Mouse (Mus musculus) heart, embryonic 12.5 days (tissue): Measurements from ENCODE around the gene Icam1. TPM values are rescaled to one million over a fixed set of nuclear protein-coding genes. Genes with fewer than 3 reads are reported as not detected.

Source experiments
- ATAC-seq: fragments of 200-750 bp; cut with Nextera tagmentation; 2 replicates; pipeline ENCODE4 v1.8.0; 2017; ENCODE audit warnings: moderate TSS enrichment, moderate library complexity; ENCODE audit not compliant: insufficient number of reproducible peaks, low FRiP score
- H3K27ac ChIP-seq: fragments of 300-500 bp; sonication (generic); 2 replicates; pipeline ENCODE4 v1.5.1; 2016; ENCODE audit warnings: mild to moderate bottlenecking, moderate library complexity; ENCODE audit not compliant: poor library complexity, severe bottlenecking
- H3K27me3 ChIP-seq: fragments of 300-500 bp; sonication (generic); replicated peaks from 2 replicates; pipeline ENCODE4 v1.6.1; 2016; ENCODE audit warnings: mild to moderate bottlenecking, moderate library complexity
- H3K36me3 ChIP-seq: fragments of 300-500 bp; sonication (generic); 2 replicates; pipeline ENCODE4 v1.6.1; 2016; ENCODE audit warnings: mild to moderate bottlenecking, moderate library complexity
- H3K4me1 ChIP-seq: fragments of 300-500 bp; sonication (generic); replicated peaks from 2 replicates; pipeline ENCODE4 v1.6.1; 2016; ENCODE audit warnings: mild to moderate bottlenecking
- H3K4me2 ChIP-seq: fragments of 300-500 bp; sonication (generic); 2 replicates; pipeline ENCODE4 v1.6.1; 2016; ENCODE audit warnings: mild to moderate bottlenecking, moderate library complexity
- H3K4me3 ChIP-seq: fragments of 300-500 bp; sonication (generic); 2 replicates; pipeline ENCODE4 v1.5.1; 2016; ENCODE audit warnings: mild to moderate bottlenecking
- H3K9ac ChIP-seq: fragments of 300-500 bp; sonication (generic); 2 replicates; pipeline ENCODE4 v1.6.1; 2016; ENCODE audit warnings: mild to moderate bottlenecking, moderate library complexity
- H3K9me3 ChIP-seq: fragments of 300-500 bp; sonication (generic); replicated peaks from 2 replicates; pipeline ENCODE4 v1.6.1; 2016; ENCODE audit warnings: mild to moderate bottlenecking, moderate library complexity
- WGBS: fragments of 180-500 bp; shearing (Covaris S2); methylation state at CpG from one replicate; pipeline ENCODE4 v1.1.7; 2016; 5-methylcytosine and 5-hydroxymethylcytosine counted together
- polyA plus RNA-seq: library from polyadenylated mRNA; unstranded; fragments of >200 nt; fragmentation: Nextera tagmentation; extraction: Ambion mirVana; gene quantifications from 2 replicates; pipeline ENCODE4 v1.2.1, GENCODE M21; 2016

The Icam1 gene
- polyA plus RNA-seq, 1 experiment from 2014 or later, result 8.9 TPM

DNA sequence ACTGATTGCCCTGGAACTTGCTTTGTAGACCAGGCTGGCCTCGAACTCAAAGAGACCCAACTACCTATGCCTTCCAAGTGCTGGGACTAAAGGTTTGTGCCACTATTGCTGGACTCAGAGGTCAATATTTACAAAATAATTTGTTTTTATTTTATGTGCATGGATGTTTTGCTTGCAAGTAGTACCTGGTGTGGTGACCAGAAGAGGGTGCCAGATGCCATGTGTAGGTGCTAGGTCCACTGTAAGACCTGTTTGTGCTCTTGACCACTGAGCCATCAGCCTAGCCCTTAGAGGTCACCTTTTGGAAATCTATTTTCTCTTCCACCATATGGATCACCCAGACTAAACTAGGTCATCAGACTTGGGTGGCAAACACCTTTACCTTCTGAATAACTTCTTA lies 6.9 kb downstream of the Icam1 start:
- 0 out of 2 replicates have a peak, but pooled peaks cover 4% of the 10 kb centered on the region for H3K4me1 ChIP-seq
- no peak overlapping the region for H3K4me2 ChIP-seq
- 69% methylated on average over 1 of the region's 1 CpGs for whole genome bisulfite sequencing
- no peak overlapping the region for H3K4me3 ChIP-seq
- no peak overlapping the region for H3K9ac ChIP-seq
- no peak overlapping the region for H3K27ac ChIP-seq
- no peak for ATAC-seq
- H3K36me3 ChIP-seq, result no peaks in the 10 kb centered on the region; the same call in 1 of the 2 replicates
- peaks cover 45% of the 10 kb centered on the region for H3K27me3 ChIP-seq
- no peaks in the 10 kb centered on the region for H3K9me3 ChIP-seq

DNA sequence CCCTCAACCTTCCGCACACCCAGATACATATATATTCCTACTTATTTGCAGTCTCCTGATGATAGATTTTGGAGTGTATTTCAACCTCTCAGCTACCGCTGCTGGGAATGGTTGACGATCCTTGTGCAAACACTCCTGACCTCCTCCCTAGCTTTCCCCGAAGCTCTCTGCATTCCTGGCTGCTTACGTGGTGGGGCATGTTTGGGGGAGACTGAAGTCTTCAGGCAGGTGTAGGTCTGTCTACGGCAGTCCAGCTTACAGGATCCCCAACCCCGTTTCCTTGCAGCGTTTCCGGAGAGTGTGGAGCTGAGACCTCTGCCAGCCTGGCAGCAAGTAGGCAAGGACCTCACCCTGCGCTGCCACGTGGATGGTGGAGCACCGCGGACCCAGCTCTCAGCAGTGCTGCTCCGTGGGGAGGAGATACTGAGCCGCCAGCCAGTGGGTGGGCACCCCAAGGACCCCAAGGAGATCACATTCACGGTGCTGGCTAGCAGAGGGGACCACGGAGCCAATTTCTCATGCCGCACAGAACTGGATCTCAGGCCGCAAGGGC lies 9.5 kb downstream of the Icam1 start:
- no peak for ATAC-seq
- no peak overlapping the region for H3K4me2 ChIP-seq
- H3K9me3 ChIP-seq, result no peaks in the 10 kb centered on the region
- WGBS, result 67% methylated on average over 19 of the region's 19 CpGs
- H3K36me3 ChIP-seq, result no peaks in the 10 kb centered on the region; the same call in 1 of the 2 replicates
- H3K4me1 ChIP-seq, result peaks cover 18% of the 10 kb centered on the region
- H3K27me3 ChIP-seq, result peaks cover 52% of the 10 kb centered on the region
- H3K9ac ChIP-seq, result no peak overlapping the region
- H3K4me3 ChIP-seq, result no peak overlapping the region
- no peak overlapping the region for H3K27ac ChIP-seq

DNA sequence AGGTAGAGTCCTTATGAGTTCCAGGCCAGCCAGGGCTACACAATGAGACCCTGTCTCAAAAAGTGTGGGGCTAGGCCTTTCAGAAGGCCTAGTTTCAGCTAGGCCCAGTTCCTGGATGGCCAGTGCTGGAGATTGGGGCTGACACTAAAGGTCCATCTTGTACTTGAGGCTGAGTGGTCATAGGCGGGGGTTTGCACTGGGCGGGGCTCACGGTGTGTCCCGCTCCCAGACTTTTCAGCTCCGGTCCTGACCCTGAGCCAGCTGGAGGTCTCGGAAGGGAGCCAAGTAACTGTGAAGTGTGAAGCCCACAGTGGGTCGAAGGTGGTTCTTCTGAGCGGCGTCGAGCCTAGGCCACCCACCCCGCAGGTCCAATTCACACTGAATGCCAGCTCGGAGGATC lies 11.1 kb downstream of the Icam1 start:
- Histone ChIP-seq H3K4me3 (no peak overlapping the region), H3K9me3 (no peaks in the 10 kb centered on the region), H3K4me1 (peaks cover 31% of the 10 kb centered on the region), H3K27me3 (peaks cover 51% of the 10 kb centered on the region), H3K27ac (no peak overlapping the region), H3K4me2 (no peak overlapping the region), H3K9ac (no peak overlapping the region), H3K36me3 (no peaks in the 10 kb centered on the region; the same call in 1 of the 2 replicates)
- no peak for ATAC-seq
- 67% methylated on average over 12 of the region's 12 CpGs for WGBS

- H3K9ac ChIP-seq, result no peak overlapping the region
Measured at GRCm38 (mm10) chr9:21027774-21028290, 12.0 kb downstream of the Icam1 start.

DNA sequence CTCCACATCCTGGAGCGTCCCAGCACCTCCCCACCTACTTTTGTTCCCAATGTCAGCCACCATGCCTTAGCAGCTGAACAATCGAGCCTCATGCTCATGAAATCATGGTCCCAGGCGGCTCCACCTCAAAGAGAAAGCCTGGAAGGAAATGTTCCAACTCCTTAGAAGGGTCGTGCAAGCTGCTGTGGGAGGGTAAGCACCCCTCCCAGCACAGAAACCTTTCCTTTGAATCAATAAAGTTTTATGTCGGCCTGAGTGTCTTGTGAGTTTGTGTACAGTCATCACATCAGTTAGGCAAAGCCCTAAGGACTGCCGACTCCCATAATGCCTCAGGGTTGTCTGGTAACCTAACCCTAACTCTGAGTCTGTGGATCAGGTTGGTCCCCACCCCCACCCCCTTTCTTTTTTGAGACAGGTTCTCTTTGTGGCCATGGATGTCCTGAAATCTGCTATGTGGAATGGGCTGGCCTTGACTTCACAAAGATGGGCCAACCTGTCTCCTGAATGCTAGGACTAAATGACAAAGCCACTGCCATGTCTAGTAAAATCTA lies 12.8 kb downstream of the Icam1 start:
- 74% methylated on average over 6 of the region's 6 CpGs for WGBS
- no peak for ATAC-seq
- H3K27me3 ChIP-seq, result peaks cover 69% of the 10 kb centered on the region
- H3K27ac ChIP-seq, result no peak overlapping the region
- peaks cover 49% of the 10 kb centered on the region for H3K4me1 ChIP-seq
- H3K9me3 ChIP-seq, result no peaks in the 10 kb centered on the region
- H3K4me2 ChIP-seq, result 0 out of 2 replicates have a peak overlapping the region, but pooled peaks have one; percentile 94
- no peak overlapping the region for H3K9ac ChIP-seq
- H3K36me3 ChIP-seq, result no peaks in the 10 kb centered on the region
- no peak overlapping the region for H3K4me3 ChIP-seq

More at GRCm38 (mm10) chr9:21027774-21028290, 12.0 kb downstream of the Icam1 start:
- no peak overlapping the region for H3K27ac ChIP-seq
- ATAC-seq, result no peak
- no peak overlapping the region for H3K4me3 ChIP-seq
- no peaks in the 10 kb centered on the region for H3K9me3 ChIP-seq
- no peak overlapping the region for H3K4me2 ChIP-seq
- peaks cover 41% of the 10 kb centered on the region for H3K4me1 ChIP-seq
- H3K36me3 ChIP-seq, result no peaks in the 10 kb centered on the region
- 51% methylated on average over 8 of the region's 8 CpGs for WGBS
- H3K27me3 ChIP-seq, result peaks cover 61% of the 10 kb centered on the region

- ATAC-seq, result peak; percentile 77
- peak within 1 kb of the TSS; percentile 7; the same call in 1 of the 2 replicates for H3K27ac ChIP-seq
- H3K4me1 ChIP-seq, result peaks cover 50% of the 10 kb centered on the region
- H3K9me3 ChIP-seq, result no peaks in the 10 kb centered on the region
- peaks cover 76% of the 10 kb centered on the region for H3K27me3 ChIP-seq
- 1% methylated on average over 37 of the region's 37 CpGs for WGBS
- peak within 1 kb of the TSS; percentile 59 for H3K9ac ChIP-seq
- peak within 1 kb of the TSS; percentile 55 for H3K4me3 ChIP-seq
- H3K36me3 ChIP-seq, result no peaks in the 10 kb centered on the region
- peak within 1 kb of the TSS; percentile 94 for H3K4me2 ChIP-seq
Measured at GRCm38 (mm10) chr9:21029291-21030054, 13.7 kb downstream of the Icam1 start, which contains the start of gene Icam4. Icam4 (plus strand) TSS chr9:21029373.

- Histone ChIP-seq H3K4me3 (peak overlapping the region; percentile 55), H3K4me1 (peaks cover 55% of the 10 kb centered on the region), H3K27me3 (peaks cover 82% of the 10 kb centered on the region), H3K9ac (peak overlapping the region; percentile 59), H3K27ac (no peak overlapping the region), H3K36me3 (no peaks in the 10 kb centered on the region), H3K4me2 (peak overlapping the region; percentile 94), H3K9me3 (no peaks in the 10 kb centered on the region)
- ATAC-seq, result no peak
- 15% methylated on average over 22 of the region's 22 CpGs for WGBS
Measured at GRCm38 (mm10) chr9:21030055-21030600, 14.3 kb downstream of the Icam1 start.

DNA sequence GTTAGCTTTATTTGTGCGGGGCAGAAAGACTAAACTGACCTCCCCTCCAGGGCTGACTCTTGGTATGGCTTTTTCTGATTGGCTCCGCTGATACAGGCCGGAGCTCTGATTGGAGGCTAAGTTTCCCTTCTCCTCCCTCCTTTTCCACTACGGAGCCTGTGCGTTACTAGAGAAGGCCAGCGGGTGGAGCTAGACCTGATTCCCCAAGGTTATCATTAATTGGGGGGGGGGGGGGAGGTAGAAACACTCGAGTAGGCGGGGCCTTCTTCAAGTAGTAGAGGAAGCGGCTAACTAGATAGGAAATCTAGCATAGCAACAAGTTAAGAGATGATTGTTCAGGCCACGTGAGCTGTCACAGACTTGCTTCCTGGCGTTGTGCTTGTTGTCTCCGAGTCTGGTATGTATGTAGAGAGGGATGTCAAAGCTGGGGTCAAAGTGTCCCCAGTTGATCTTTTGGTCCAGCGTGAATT lies 15.0 kb downstream of the Icam1 start:
- peak overlapping the region; percentile 57 for H3K9ac ChIP-seq
- H3K4me1 ChIP-seq, result peaks cover 59% of the 10 kb centered on the region
- no peak overlapping the region for H3K27ac ChIP-seq
- peak overlapping the region; percentile 55 for H3K4me3 ChIP-seq
- peak; percentile 69 for ATAC-seq
- 0% methylated on average over 13 of the region's 13 CpGs for WGBS
- H3K4me2 ChIP-seq, result peak overlapping the region; percentile 94
- peaks cover 84% of the 10 kb centered on the region for H3K27me3 ChIP-seq
- no peaks in the 10 kb centered on the region for H3K36me3 ChIP-seq
- no peaks in the 10 kb centered on the region for H3K9me3 ChIP-seq

GRCm38 (mm10) chr9:21031251-21031895 lies 15.6 kb downstream of the Icam1 start:
- Histone ChIP-seq H3K27ac (no peak overlapping the region), H3K36me3 (no peaks in the 10 kb centered on the region), H3K9me3 (no peaks in the 10 kb centered on the region), H3K27me3 (peaks cover 84% of the 10 kb centered on the region), H3K4me1 (peaks cover 62% of the 10 kb centered on the region), H3K4me2 (peak overlapping the region; percentile 94), H3K9ac (peak overlapping the region; percentile 57), H3K4me3 (peak overlapping the region; percentile 55)
- peak; percentile 10; the same call in 1 of the 2 replicates for ATAC-seq
- under 1% methylated on average over 34 of the region's 36 CpGs for WGBS

- peak within 1 kb of the TSS; percentile 57 for H3K9ac ChIP-seq
- ATAC-seq, result no peak
- peak within 1 kb of the TSS; percentile 94 for H3K4me2 ChIP-seq
- peaks cover 66% of the 10 kb centered on the region for H3K4me1 ChIP-seq
- H3K27me3 ChIP-seq, result peaks cover 84% of the 10 kb centered on the region
- no peak within 1 kb of the TSS for H3K27ac ChIP-seq
- no peaks in the 10 kb centered on the region for H3K36me3 ChIP-seq
- 1% methylated on average over 35 of the region's 35 CpGs for WGBS
- no peaks in the 10 kb centered on the region for H3K9me3 ChIP-seq
- peak within 1 kb of the TSS; percentile 55 for H3K4me3 ChIP-seq
Measured at GRCm38 (mm10) chr9:21031896-21032351, 16.1 kb downstream of the Icam1 start, which contains the start of gene Icam5. Icam5 (plus strand) TSS chr9:21032073.
